Mouse (Mus musculus) thymus, postnatal 10 days (tissue): ENCODE results near the gene Manbal.
"Not testable (repeated sequence)": the region's sequence is repeated elsewhere in the genome, so short reads cannot be mapped to it uniquely, and the experiment has no call there.

Experiments
- DNase-seq, 2 experiments: peaks; one replicate each; pipeline ENCODE4 v3.0.0; 2021; ENCODE audit warnings: low spot score in 2 of 2

Gene Manbal

GRCm38 (mm10) chr2:157367991-157368390 lies 597 bp downstream of the Manbal start:
- DNase-seq, result peak in 1 of 2 experiments; percentile 6

DNA sequence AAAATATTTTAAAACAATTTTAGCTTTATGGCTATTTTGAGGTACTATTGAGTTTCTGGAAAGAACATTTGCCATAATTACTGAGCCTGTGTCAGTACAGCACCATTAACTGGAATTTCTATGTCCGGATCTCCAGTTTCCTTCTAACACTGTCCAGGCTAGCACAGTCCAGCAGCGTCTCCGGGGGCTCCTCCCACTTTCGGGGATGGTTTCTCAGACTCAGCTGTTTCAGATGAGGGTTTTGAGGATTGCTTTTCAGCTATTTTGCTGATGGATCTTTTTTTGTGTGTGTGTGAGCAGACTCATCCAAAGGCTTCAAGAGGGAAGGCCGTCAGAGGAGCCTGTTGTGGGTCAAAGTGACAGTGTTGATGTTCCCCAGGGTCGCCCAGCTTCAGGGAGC lies 4.3 kb downstream of the Manbal start:
- DNase-seq, result no peak

GRCm38 (mm10) chr2:157373681-157374080 lies 6.3 kb downstream of the Manbal start:
- DNase-seq, result no peak

DNA sequence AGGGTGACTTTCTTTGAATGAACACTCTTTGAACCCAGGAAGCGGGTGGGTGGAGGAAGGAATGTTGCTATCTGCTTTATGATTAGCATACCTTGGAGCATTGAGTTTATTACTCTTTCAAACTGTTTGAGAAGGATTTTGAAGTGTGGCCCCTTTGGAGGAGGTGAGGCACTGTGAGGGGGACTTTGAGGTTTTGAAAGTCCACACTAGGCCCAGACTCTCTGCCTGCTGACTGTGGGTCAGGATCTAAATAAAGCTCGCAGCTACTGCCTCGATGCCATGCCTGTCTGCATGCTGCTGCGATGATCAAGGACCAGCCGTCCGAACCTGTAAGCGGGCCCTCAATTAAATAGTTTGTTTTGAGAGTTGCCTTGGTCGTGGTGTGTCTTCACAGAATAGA lies 7.7 kb downstream of the Manbal start:
- no peak for DNase-seq

GRCm38 (mm10) chr2:157375794-157376757 lies 8.7 kb downstream of the Manbal start:
- DNase-seq, result no peak

DNA sequence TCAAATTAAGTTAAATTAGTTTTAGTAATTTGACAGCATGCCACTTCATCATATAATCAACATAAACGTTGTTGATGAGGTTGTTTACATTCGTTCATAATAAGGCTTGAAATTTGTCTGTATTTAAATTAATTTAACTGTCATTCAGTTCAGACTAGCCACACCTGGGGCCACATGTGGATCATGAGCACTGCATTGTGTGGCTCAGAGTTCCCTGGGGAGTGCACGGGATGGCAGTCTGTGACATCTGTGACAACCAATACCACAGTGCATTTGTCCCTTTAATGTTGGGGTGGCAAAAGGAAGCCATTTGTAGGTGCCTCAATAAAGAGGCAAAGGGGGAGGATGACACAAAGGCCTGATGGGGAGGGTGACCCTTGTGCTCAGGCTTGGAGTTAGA lies 9.6 kb downstream of the Manbal start:
- no peak for DNase-seq

- DNase-seq, result no peak
Measured at GRCm38 (mm10) chr2:157384836-157385235, 17.4 kb downstream of the Manbal start.

- not testable (repeated sequence) for DNase-seq
Measured at GRCm38 (mm10) chr2:157388901-157389590, 21.7 kb downstream of the Manbal start.

GRCm38 (mm10) chr2:157389591-157389921 lies 22.2 kb downstream of the Manbal start:
- DNase-seq, result no peak

DNA sequence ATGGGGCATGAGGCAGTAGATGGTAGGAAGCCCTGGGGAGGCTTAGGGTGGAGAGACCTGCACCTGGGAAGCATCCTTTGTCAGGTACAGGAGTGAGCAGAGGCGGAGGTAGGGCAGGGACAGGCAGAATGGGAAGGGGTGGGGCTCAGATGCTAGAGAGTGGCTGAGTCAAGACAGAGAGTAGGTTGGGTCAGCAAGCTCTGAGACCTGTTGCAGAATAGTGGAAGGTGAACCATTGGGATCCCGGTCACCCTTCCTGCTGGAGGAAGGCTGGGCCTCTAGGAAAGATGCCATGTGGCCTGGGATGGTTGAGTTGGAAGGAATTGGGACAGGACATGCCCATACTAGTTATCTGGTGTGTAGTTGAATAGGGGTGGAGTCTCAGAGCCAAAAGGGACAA lies 24.9 kb downstream of the Manbal start:
- no peak for DNase-seq

DNA sequence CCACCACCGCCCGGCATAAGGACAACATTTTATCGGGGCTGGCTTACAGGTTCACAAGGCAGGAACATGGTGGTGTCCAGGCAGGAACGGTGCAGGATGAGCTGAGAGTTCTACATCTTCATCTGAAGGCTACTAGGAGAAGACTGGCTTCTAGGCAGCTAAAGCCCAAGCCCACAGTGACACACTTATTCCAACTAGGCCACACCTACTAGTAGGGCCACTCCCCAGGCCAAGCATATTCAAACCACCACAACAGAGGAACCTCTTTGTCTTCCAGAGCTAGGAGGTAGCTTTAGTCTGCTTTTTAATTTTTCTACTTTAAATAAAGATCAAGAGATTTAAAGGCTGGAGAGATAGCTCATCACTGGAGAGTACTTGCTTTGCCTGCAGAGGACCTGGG lies 26.2 kb downstream of the Manbal start:
- DNase-seq, result no peak

GRCm38 (mm10) chr2:157394868-157395267 lies 27.5 kb downstream of the Manbal start:
- DNase-seq, result no peak

DNA sequence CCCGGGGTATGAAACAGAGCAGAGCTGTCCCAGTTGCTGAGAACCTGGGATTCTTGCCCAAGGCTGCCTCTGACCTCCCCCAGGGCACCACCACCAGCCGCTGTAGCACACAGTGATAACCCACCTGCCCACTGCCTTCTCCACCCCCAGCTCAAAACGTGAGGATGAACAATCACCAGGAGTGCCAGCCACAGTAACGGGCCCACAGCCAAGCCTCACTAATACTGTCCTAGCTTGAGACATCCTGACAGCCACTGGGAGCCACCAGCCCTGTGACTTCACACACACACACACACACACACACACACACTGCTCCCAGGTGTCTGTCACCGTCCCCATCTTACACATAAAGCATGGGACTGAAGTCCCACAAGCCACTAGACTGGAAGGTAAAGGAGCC lies 28.0 kb downstream of the Manbal start:
- no peak for DNase-seq

DNA sequence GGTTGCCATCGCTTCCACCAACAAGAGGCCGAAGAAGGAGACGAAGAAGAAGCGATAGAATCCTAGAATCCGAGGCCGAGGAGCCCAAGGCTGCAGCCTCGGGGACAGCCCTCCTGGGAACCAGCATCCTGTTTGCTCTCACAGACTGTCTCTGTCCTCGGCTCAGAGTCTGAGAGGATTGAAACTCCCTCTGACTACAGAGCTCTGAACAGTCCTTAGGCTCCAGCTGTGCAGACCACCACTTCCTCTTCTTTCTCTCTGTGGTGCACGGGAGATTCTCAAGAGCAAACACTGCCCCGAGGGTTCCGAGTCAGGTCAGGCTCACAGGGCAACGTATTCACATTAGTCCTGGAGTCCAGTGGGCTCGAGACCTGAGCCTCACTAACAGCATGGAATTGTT lies 28.6 kb downstream of the Manbal start:
- peak; percentile 7 to 34 for DNase-seq

DNA sequence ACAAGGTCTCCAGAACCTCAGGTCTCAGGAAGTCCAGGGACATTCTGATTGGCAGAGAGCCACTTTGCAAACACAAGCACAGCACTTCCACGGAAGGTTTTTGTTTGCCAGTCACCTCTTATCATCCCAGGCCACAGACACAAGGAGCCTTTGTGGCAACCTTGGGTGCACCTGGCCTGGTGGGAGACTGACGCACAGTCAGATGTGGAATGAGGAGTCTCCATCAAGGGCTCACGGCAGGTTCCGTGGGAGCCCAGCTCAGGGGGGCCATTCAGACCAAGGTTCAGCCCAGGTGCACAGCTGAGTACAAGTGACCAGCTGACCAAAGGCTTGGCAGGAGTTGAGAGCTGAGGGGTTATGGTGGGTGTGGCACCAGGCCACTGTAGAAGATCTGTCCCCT lies 30.0 kb downstream of the Manbal start:
- no peak for DNase-seq

GRCm38 (mm10) chr2:157398539-157398938 lies 31.1 kb downstream of the Manbal start:
- DNase-seq, result no peak

GRCm38 (mm10) chr2:157399797-157400196 lies 32.4 kb downstream of the Manbal start:
- no peak for DNase-seq

- no peak for DNase-seq
Measured at GRCm38 (mm10) chr2:157400491-157400890, 33.1 kb downstream of the Manbal start.

DNA sequence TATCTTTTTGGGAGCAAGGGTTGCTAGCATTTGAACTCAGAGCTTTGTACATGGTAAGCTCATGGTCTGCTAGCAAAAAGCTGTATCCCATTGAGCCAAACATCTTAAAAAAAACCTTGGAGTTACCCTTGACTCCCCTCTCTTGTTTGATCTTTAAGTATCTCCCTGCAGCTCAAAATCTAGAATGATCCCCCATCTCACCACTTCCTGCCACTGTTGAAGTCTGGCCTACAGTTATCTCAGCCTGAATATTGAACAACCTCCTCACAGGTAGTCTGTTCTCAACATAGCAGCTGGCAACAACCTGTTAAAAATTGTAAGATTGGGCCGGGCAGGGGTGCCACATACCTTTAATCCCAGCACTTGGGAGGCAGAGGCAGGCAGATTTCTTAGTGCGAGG lies 33.9 kb downstream of the Manbal start:
- no peak for DNase-seq

DNA sequence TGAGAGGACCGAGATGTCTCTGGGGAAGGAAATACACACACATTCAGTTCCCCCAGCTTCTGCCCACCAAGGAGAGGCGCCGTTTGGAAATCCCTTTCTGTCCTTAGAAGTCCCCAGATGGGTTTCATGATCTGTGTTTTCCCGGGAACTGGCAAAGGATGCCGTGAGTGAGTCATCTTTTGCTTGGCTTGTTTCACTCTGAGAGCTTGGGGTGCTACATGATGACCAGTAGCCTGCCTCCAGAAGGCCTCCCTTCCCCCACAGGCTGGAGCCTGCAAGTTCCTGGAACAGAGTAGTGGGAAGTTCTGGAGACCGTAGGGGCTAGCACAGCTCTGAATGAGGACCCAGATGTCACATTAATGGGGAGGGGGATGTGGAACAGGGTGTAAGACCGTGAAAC lies 40.2 kb downstream of the Manbal start:
- DNase-seq, result no peak

GRCm38 (mm10) chr2:157409793-157410533 lies 42.6 kb downstream of the Manbal start:
- DNase-seq, result no peak

DNA sequence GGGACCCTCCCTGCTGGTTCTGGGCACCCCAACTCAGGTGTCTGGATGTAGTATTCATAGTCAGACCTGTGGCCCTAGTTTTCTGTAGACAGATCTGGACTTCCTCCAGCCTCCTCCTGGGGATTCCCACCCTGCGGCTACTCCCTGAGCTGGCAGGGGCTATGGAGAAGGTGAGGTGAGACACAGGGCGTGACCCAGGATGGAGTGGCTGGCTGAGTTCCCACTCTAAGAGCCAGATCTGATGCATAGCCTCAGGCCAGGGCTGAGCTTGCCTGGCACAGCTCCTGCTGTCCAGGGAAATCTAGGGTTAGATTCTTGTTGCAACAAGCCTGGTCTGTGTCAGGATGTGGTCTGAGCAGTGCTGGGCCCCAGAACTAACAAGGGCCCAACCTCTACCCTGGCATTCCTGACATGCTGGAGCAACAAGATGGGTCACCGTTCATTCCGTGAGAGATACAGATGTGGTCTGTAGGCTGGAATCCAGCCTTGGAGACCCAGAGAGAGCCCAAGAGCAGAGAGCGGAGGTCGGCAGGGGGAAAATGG lies 43.8 kb downstream of the Manbal start:
- DNase-seq, result no peak
